Mouse (Mus musculus) CD4-positive naive resting alpha-beta T cell, adult 76 days (primary cell): ENCODE data around the gene Mapre1. TPM values are rescaled to one million over a fixed set of nuclear protein-coding genes. Genes with fewer than 3 reads are reported as not detected.

ENCODE experiments used
- total RNA-seq: library from RNA; stranded (reverse); gene quantifications from one replicate; pipeline ENCODE4 v1.2.4, GENCODE M21; 2023

Gene Mapre1
- total RNA-seq, result 147 TPM

DNA sequence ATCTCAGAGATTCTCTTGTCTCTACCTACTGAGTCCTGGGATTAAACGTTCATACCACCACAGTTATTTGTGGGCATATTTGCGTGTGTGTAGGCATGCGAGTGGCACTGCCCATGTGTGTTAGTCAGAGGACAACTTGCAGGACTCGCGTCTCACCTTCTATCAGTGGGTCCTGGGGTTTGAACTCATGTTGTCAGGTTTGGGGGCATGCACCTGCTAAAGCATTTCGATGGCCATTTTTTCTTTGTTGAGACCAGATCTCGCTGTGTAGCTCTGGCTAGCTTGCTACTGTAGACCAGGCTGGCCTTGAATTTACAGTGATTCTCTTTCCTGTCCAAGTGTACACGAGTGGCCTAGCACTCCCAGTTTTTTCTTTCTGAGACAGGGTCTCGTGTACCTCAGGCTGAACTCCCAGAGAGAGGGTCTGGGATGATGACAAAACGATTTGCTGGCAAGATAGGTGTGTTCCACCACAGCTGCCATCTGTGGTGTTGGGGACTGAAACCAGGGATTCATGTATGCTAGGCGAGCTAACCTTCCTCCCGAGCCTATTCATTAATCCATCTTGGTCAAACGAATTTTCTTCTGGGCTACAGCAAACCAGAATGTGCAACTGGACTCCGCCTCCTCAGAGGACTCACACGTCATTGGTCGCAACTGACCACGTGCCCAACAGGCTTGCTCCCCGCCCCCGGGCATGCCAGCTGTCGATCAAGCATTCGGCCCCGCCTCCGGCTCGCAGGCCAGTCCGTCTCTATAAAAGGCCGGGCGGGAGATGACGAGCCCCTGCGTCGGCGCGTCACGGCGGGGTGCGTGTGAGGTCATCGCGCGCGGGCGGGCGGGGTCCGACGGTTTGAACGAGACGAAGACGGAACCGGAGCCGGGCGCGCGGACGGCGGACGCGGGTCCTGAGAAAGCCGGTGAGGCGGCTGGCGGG lies at the start of gene Mapre1:
TSS of gene Mapre1 (plus strand) at position 775 of the 937 bp plus-strand sequence.

DNA sequence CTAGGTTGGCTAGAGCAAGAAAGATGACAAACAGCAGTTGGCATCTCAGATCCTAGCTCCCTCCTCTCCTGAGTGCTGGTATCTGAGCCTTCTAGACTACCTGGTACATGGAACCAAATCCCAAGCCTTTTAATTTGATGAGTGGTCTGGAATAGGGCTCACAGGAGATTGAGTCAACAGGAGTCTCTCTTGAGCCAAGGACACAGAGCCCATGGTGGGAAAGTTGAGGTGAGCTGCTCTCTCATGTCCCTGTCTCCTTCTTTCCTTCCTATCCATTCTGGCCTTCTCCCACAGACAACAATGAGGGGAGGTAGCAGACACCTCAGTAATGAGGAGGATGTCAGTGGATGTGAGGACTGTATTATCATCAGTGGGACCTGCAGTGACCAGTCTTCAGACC lies 44.7 kb upstream of the Mapre1 start, which contains the start of gene Dnmt3c:
TSS of gene Dnmt3c (plus strand) at position 301 of the 400 bp plus-strand sequence.

DNA sequence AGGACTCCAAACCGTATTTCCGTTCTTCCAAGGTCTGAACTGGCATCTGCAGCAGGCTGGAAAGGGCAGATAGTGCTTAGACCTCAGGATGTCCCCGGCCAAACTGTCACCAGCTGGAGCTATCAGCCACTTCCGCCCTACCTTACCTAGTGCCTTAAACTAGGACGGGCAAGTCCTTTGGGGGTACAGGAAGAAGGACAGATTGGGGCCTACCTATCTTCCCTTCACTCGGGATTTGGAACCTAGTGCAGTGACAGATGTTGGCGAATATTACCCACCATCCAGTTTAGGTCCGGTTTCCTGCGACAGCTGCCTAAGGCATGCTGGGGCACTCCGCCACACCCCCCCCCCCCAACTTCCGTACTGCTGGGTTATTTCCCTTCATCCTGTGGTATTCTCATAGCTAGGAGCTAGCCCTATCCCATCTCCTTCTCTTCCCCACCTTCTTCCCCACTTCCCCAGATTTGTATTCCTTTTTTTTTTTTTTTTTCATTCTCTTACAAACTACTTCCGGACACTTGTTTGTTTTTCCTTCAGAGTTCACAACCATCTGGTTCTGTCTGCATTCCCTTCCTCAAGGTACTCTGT lies 38.4 kb downstream of the Mapre1 start, which contains the start of gene Efcab8:
TSS of gene Efcab8 (plus strand) at position 538 of the 588 bp plus-strand sequence.

Other genes with a start within 250 kb of the Mapre1 start
- not detected for gene 4930404H24Rik, start 248.5 kb upstream of the Mapre1 start, total RNA-seq
- 0.76 TPM for gene Nol4l, start 211.3 kb upstream of the Mapre1 start, total RNA-seq
- 35.4 TPM for gene Commd7, start 108.5 kb upstream of the Mapre1 start, total RNA-seq
- 7.3 TPM for gene Dnmt3b, start 91.8 kb upstream of the Mapre1 start, total RNA-seq
- not detected for gene Dnmt3c, start 44.6 kb upstream of the Mapre1 start, total RNA-seq
- gene Efcab8, start 38.7 kb downstream of the Mapre1 start, total RNA-seq, result 1.4 TPM
- not detected for gene Sun5, start 129.8 kb downstream of the Mapre1 start, total RNA-seq
- gene Bpifb2, start 133.8 kb downstream of the Mapre1 start, total RNA-seq, result not detected
- gene Bpifb6, start 159.1 kb downstream of the Mapre1 start, total RNA-seq, result not detected
- not detected for gene Bpifb3, start 177.0 kb downstream of the Mapre1 start, total RNA-seq
- gene Bpifb4, start 196.9 kb downstream of the Mapre1 start, total RNA-seq, result not detected
- gene Bpifa6, start 233.7 kb downstream of the Mapre1 start, total RNA-seq, result not detected